Mouse (Mus musculus): Measurements from ENCODE around the gene Rxra. TPM values are rescaled to one million over a fixed set of nuclear protein-coding genes. Genes with fewer than 3 reads are reported as not detected.

The Rxra gene
- polyA plus RNA-seq, 1 experiment, result not detected

DNA sequence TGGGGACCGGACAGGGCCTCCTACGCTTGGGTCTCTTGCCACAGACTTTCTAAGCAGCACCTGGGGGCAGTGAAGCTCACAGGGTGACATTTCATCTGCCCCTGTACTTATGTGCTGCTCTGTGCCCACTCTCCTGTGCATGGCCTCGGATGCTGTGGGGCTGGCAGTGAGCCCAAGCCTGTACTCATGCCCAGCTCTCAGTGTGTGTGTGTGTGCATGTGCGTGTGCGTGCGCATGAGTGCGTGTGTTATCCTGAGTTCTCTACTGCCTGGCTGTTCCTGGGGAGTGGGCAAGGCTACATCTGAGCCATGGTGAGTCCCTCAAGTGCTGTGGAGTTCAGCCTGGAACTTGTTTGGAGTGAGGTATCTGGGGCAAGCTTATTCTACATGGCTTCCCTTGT is 103.9 kb downstream of the Rxra start:
- Histone ChIP-seq H3K27ac (ENCODE audit: insufficient read depth, low read depth, low read length) (no peak overlapping the region), H3K4me1 (ENCODE audit: control insufficient read depth, insufficient read depth, low read length) (no peaks in the 10 kb centered on the region), H3K4me3 (ENCODE audit: insufficient read depth, low read depth, low read length) (no peak overlapping the region)
- TF ChIP-seq CTCF (IDR thresholded peaks at IDR 0.05; ENCODE audit: insufficient read depth, low read depth, low read length) (no peak), POLR2A (IDR thresholded peaks at IDR 0.05; ENCODE audit: insufficient read depth, low read depth, low read length) (no peak)
- 83% methylated on average over 7 of the region's 7 CpGs for WGBS

DNA sequence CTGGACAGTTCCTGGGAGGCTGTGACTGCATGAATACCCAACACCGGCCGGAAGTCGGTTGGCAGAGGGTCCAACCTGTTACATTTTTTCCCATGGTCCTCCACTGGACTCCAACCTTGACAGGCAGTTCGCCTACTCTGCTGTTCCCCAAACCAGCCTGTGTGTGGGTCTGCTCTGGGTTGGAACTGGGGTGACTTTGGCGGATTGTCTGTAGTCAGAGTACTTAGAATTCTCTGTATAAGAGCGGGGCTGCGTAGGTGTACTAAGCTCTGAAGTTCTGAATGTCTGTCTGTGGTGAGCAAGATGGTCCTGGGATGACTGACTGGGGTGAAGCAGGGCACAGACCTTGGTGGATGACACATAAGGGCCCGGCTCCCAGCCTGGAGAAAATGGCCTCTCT is 109.1 kb downstream of the Rxra start:
- Histone ChIP-seq H3K4me1 (ENCODE audit: control insufficient read depth, insufficient read depth, low read length) (no peaks in the 10 kb centered on the region), H3K27ac (ENCODE audit: insufficient read depth, low read depth, low read length) (no peak overlapping the region), H3K4me3 (ENCODE audit: insufficient read depth, low read depth, low read length) (no peak overlapping the region)
- WGBS, result 90% methylated on average over 8 of the region's 8 CpGs
- TF ChIP-seq POLR2A (IDR thresholded peaks at IDR 0.05; ENCODE audit: insufficient read depth, low read depth, low read length) (no peak), CTCF (IDR thresholded peaks at IDR 0.05; ENCODE audit: insufficient read depth, low read depth, low read length) (no peak)

DNA sequence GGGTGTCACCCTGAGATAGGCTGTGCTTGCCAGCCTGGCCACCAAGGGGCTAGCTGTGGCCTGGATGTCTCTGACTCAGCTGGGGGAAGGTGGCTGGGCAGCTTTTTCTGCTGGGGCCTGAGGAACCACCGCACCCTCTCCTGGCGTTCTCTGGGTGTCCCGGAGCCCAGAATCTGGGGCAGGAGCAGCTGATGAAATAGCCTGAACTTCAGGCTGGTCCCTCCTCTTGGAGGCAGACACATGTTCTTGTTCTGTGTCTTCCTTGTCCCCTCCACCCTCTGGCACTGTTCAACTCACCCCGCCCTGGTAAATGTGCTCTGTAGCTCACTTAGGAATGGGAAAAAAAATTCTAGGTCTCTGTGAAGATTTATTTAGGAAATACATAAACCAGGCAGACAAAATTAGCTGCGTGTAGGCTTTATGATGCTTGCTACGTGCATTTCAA is 109.8 kb downstream of the Rxra start:
- Histone ChIP-seq H3K4me1 (ENCODE audit: control insufficient read depth, insufficient read depth, low read length) (no peaks in the 10 kb centered on the region), H3K4me3 (ENCODE audit: insufficient read depth, low read depth, low read length) (no peak overlapping the region), H3K27ac (ENCODE audit: insufficient read depth, low read depth, low read length) (no peak overlapping the region)
- WGBS, result 88% methylated on average over 6 of the region's 6 CpGs
- no peak for TF ChIP-seq CTCF (IDR thresholded peaks at IDR 0.05; ENCODE audit: insufficient read depth, low read depth, low read length)
- no peak for TF ChIP-seq POLR2A (IDR thresholded peaks at IDR 0.05; ENCODE audit: insufficient read depth, low read depth, low read length)

DNA sequence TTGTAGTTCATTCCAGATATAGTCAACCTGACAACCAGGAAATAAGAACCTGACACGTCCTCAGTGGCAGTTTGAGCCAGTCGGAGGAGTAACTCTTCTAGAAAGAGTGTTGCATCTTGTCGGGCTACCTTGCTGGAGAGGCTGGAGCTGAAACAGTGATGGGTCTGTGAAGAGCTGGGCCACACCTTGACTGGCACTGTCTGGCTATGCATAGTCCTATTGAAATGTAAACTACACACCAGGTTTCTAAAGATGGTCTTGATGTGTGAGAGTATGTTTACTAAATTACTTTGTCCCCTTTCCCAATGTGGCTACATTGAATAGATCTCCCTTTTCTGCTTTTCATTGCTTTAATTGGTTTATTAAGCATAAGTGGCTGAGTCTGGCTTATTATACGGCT is 115.3 kb downstream of the Rxra start:
- WGBS, result 86% methylated on average over 4 of the region's 4 CpGs
- Histone ChIP-seq H3K4me3 (ENCODE audit: insufficient read depth, low read depth, low read length) (no peak overlapping the region), H3K27ac (ENCODE audit: insufficient read depth, low read depth, low read length) (no peak overlapping the region), H3K4me1 (ENCODE audit: control insufficient read depth, insufficient read depth, low read length) (no peaks in the 10 kb centered on the region)
- TF ChIP-seq CTCF (IDR thresholded peaks at IDR 0.05; ENCODE audit: insufficient read depth, low read depth, low read length) (no peak), POLR2A (IDR thresholded peaks at IDR 0.05; ENCODE audit: insufficient read depth, low read depth, low read length) (no peak)

DNA sequence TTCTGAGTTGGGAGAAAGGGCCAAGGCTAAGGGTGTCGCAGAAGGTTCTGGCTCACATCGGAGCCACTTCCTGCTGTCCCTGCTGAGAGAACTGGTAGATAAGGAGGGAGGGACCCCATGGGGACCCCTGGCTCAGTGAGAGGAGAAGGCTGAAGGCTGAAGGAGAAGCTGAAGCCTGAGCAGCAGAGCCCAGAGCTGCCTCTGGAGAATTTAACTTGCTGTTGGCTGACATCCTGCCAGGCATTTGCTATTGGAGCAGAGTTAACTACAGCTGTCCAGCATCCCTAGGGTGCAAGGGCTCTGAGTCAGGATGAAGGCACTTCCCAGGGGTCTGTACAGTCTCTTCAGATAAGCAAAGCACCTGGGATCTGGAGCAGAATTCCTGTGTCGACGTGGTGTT is 122.8 kb downstream of the Rxra start:
- TF ChIP-seq CTCF (IDR thresholded peaks at IDR 0.05; ENCODE audit: insufficient read depth, low read depth, low read length) (no peak), POLR2A (IDR thresholded peaks at IDR 0.05; ENCODE audit: insufficient read depth, low read depth, low read length) (no peak)
- WGBS, result 83% methylated on average over 4 of the region's 4 CpGs
- no peak overlapping the region for H3K27ac ChIP-seq (ENCODE audit: insufficient read depth, low read depth, low read length)

DNA sequence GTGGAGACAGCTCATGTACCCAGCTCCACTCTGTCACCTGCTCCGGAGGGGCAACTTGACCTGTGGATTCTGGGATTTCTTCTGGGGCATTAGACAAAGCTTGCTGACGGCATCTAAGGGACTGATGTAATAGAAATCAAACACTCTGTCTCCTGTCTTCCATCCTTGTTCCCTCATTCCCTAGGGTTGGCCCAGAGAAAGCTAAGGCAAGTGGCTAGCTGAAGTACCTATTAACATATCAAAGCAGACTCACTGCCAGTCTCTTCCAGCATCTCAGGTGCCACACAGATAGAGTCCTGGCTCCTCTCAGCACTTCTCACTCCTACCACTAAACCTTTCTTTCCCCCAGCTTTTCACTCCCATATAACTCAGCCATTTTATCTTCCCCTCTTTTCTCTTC is 124.8 kb downstream of the Rxra start:
- peaks cover 13% of the 10 kb centered on the region for H3K4me1 ChIP-seq (ENCODE audit: control insufficient read depth, insufficient read depth, low read length)
- H3K4me3 ChIP-seq (ENCODE audit: insufficient read depth, low read depth, low read length), result no peak overlapping the region
- no peak for TF ChIP-seq POLR2A (IDR thresholded peaks at IDR 0.05; ENCODE audit: insufficient read depth, low read depth, low read length)
- no peak for TF ChIP-seq CTCF (IDR thresholded peaks at IDR 0.05; ENCODE audit: insufficient read depth, low read depth, low read length)
- 89% methylated on average over 2 of the region's 2 CpGs for WGBS
- H3K27ac ChIP-seq (ENCODE audit: insufficient read depth, low read depth, low read length), result no peak overlapping the region

More for the DNA sequence above, 122.8 kb downstream of the Rxra start:
- Histone ChIP-seq H3K4me1 (ENCODE audit: control insufficient read depth, insufficient read depth, low read length) (peaks cover 13% of the 10 kb centered on the region), H3K4me3 (ENCODE audit: insufficient read depth, low read depth, low read length) (no peak overlapping the region)

DNA sequence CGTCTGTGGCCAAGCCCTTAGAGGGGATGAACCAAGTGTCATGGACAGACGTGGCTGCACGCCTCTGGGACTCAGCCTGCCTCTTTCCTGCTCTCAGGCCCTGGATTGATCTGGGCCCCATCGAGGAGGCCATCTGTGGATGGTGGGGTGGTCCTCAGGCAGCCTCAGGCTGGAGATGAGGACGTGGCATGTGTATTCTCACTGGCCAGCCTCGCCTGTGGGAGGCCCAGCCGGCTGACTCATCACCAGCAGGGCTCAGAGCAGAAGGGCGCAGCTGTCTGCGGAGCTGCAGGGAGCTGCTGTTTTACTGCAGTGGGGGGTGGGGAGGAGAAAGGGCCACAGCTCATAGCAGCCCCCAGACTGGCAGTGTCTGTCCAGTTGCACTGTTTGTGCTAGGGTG is 126.3 kb downstream of the Rxra start:
- Histone ChIP-seq H3K27ac (ENCODE audit: insufficient read depth, low read depth, low read length) (no peak overlapping the region), H3K4me1 (ENCODE audit: control insufficient read depth, insufficient read depth, low read length) (peaks cover 13% of the 10 kb centered on the region), H3K4me3 (ENCODE audit: insufficient read depth, low read depth, low read length) (no peak overlapping the region)
- TF ChIP-seq CTCF (IDR thresholded peaks at IDR 0.05; ENCODE audit: insufficient read depth, low read depth, low read length), result no peak
- TF ChIP-seq POLR2A (IDR thresholded peaks at IDR 0.05; ENCODE audit: insufficient read depth, low read depth, low read length), result no peak
- 26% methylated on average over 9 of the region's 9 CpGs for WGBS

DNA sequence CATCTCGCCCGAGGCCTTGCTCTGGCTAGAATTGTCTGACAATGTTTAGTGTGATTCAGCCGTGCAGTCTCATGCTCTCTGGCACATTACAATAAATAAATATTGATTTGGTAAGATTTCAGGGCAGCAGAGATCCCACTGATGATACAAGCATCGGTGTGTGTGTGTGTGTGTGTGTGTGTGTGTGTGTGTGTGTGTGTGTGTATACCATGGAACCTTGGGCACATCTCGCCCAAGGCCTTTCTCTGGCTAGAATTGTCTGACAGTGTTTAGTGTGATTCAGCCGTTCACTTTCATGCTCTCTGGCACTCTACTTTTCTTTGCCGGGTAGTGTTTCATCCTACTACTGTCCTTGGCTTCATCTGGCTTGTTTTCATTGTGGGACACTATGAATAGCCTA is 130.5 kb downstream of the Rxra start:
- H3K4me3 ChIP-seq (ENCODE audit: insufficient read depth, low read depth, low read length), result no peak overlapping the region
- TF ChIP-seq POLR2A (IDR thresholded peaks at IDR 0.05; ENCODE audit: insufficient read depth, low read depth, low read length) (no peak), CTCF (IDR thresholded peaks at IDR 0.05; ENCODE audit: insufficient read depth, low read depth, low read length) (no peak)

DNA sequence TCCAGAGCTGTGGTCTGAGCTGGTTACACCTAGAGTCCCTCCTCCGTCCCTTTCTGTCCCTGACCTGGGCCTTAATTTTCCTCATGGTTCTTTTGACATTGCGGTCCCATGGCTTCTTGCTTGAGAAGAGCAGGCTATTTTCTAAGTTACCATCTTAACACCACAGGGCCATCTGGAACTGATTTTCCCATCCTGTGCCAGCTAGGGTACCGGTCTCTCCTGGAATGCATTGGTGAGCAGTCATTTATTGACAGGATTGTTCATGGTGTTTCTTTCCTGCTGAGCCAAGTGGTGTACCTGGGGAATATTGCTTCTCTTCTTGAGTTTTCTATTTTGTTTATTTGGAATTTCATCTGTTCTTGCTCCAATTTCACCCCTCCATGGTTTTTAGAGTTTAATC is 131.4 kb downstream of the Rxra start:
- 94% methylated on average over 3 of the region's 3 CpGs for WGBS
- Histone ChIP-seq H3K27ac (ENCODE audit: insufficient read depth, low read depth, low read length) (no peak overlapping the region), H3K4me3 (ENCODE audit: insufficient read depth, low read depth, low read length) (no peak overlapping the region), H3K4me1 (ENCODE audit: control insufficient read depth, insufficient read depth, low read length) (peaks cover 7% of the 10 kb centered on the region)
- TF ChIP-seq CTCF (IDR thresholded peaks at IDR 0.05; ENCODE audit: insufficient read depth, low read depth, low read length), result no peak
- TF ChIP-seq POLR2A (IDR thresholded peaks at IDR 0.05; ENCODE audit: insufficient read depth, low read depth, low read length), result no peak

More for the DNA sequence above, 130.5 kb downstream of the Rxra start:
- Histone ChIP-seq H3K27ac (ENCODE audit: insufficient read depth, low read depth, low read length) (no peak overlapping the region), H3K4me1 (ENCODE audit: control insufficient read depth, insufficient read depth, low read length) (peaks cover 13% of the 10 kb centered on the region)
- 88% methylated on average over 7 of the region's 7 CpGs for WGBS

DNA sequence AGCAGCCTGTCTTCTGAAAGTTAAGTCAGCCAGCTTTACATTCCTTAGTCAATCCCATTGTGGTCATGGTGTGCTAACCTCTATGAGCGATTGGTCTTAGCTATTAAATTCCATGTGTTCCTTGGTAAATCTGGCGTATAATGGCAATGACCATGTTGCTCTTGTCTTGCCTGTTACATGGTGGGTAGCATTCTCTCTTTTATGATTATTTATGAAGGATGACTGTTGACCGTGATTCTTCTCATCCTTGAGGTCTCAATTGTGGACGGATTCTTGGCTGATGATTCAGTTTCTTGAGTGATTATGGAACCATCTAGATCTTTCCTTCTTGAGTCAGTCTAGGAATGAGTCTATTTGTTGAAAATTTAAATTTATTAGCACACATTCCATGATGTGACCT is 133.7 kb downstream of the Rxra start:
- TF ChIP-seq POLR2A (IDR thresholded peaks at IDR 0.05; ENCODE audit: insufficient read depth, low read depth, low read length) (no peak), CTCF (IDR thresholded peaks at IDR 0.05; ENCODE audit: insufficient read depth, low read depth, low read length) (no peak)
- Histone ChIP-seq H3K27ac (ENCODE audit: insufficient read depth, low read depth, low read length) (no peak overlapping the region), H3K4me1 (ENCODE audit: control insufficient read depth, insufficient read depth, low read length) (no peaks in the 10 kb centered on the region), H3K4me3 (ENCODE audit: insufficient read depth, low read depth, low read length) (no peak overlapping the region)
- 95% methylated on average over 4 of the region's 4 CpGs for WGBS

Other genes with a start within 250 kb of the Rxra start
- not detected in 2 replicates for gene Vav2, start 249.4 kb upstream of the Rxra start, polyA plus RNA-seq (2012; ENCODE audit: insufficient read depth, insufficient read length, low replicate concordance, missing spikeins)
- gene Brd3os, start 234.1 kb upstream of the Rxra start, polyA plus RNA-seq (2012; ENCODE audit: insufficient read depth, insufficient read length, low replicate concordance, missing spikeins), result not detected in 2 replicates
- gene Brd3, start 168.8 kb upstream of the Rxra start, polyA plus RNA-seq (2012; ENCODE audit: insufficient read depth, insufficient read length, low replicate concordance, missing spikeins), result not detected in 2 replicates
- gene Wdr5, start 161.3 kb upstream of the Rxra start, polyA plus RNA-seq (2012; ENCODE audit: insufficient read depth, insufficient read length, low replicate concordance, missing spikeins), result not detected in 2 replicates
- not detected in 2 replicates for gene Col5a1, start 210.0 kb downstream of the Rxra start, polyA plus RNA-seq (2012; ENCODE audit: insufficient read depth, insufficient read length, low replicate concordance, missing spikeins)